Mouse (Mus musculus): ENCODE results near the gene Brd1. TPM values are rescaled to one million over a fixed set of nuclear protein-coding genes. Genes with fewer than 3 reads are reported as not detected.
"Not testable (repeated sequence)": the region's sequence is repeated elsewhere in the genome, so short reads cannot be mapped to it uniquely, and the experiment has no call there.

Gene Brd1
- 35.8 and 36.8 TPM in 2 replicates for total RNA-seq (2014; rRNA removed; ENCODE audit: low replicate concordance)
- polyA plus RNA-seq (2015; fragmentation: Nextera tagmentation; extraction: Ambion mirVana): 7.9 and 9.9 TPM in 2 replicates

- no peak for TF ChIP-seq CTCF (IDR thresholded peaks at IDR 0.05; ENCODE audit: low read depth)
- no peak for TF ChIP-seq EP300 (IDR thresholded peaks at IDR 0.05; ENCODE audit: low read depth)
- WGBS: under 1% methylated on average over 76 of the region's 103 CpGs
Measured at GRCm38 (mm10) chr15:88733834-88734571, at the start of gene Brd1. Gene Brd1, minus strand, starts transcription at chr15:88734233.

GRCm38 (mm10) chr15:88774630-88775029, 40.6 kb upstream of the Brd1 start:
- not testable (repeated sequence) for H3K4me2 ChIP-seq (ENCODE audit: low read depth, low read length)

More at GRCm38 (mm10) chr15:88733834-88734571, at the start of gene Brd1:
- Histone ChIP-seq H3K4me3 (ENCODE audit: low read depth, low read length) (peak within 1 kb of the TSS; percentile 92), H3K4me2 (ENCODE audit: low read depth, low read length) (peak within 1 kb of the TSS; percentile 80), H3K9me3 (replicated peaks; ENCODE audit: control insufficient read depth, low read length) (no peaks in the 10 kb centered on the region), H3K9ac (replicated peaks; ENCODE audit: low read depth, low read length) (peak within 1 kb of the TSS; percentile 95), H3K4me1 (ENCODE audit: control insufficient read depth, insufficient read depth) (peaks cover 24% of the 10 kb centered on the region), H3K36me3 (replicated peaks; ENCODE audit: control insufficient read depth, insufficient read depth, low read length) (peaks cover 16% of the 10 kb centered on the region), H3K27me3 (ENCODE audit: control insufficient read depth, insufficient read depth, low read length) (no peaks in the 10 kb centered on the region), H3K27ac (ENCODE audit: low read depth) (peak within 1 kb of the TSS; percentile 94)
- DNase-seq (ENCODE audit: low spot score): peak; percentile 77
- ATAC-seq (ENCODE audit: insufficient read depth, low read depth): peak; percentile 88

GRCm38 (mm10) chr15:88768537-88768936, 34.5 kb upstream of the Brd1 start:
- ATAC-seq (ENCODE audit: insufficient read depth, low read depth): no peak
- no peaks in the 10 kb centered on the region for H3K27me3 ChIP-seq (ENCODE audit: control insufficient read depth, insufficient read depth, low read length)
- peaks cover 6% of the 10 kb centered on the region for H3K36me3 ChIP-seq (replicated peaks; ENCODE audit: control insufficient read depth, insufficient read depth, low read length)
- TF ChIP-seq EP300 (IDR thresholded peaks at IDR 0.05; ENCODE audit: low read depth): no peak
- 81% methylated on average over 1 of the region's 1 CpGs for WGBS
- H3K4me2 ChIP-seq (ENCODE audit: low read depth, low read length): no peak overlapping the region
- H3K4me3 ChIP-seq (ENCODE audit: low read depth, low read length): no peak overlapping the region
- H3K9me3 ChIP-seq (replicated peaks; ENCODE audit: control insufficient read depth, low read length): no peaks in the 10 kb centered on the region
- H3K9ac ChIP-seq (replicated peaks; ENCODE audit: low read depth, low read length): no peak overlapping the region
- H3K27ac ChIP-seq (ENCODE audit: low read depth): no peak overlapping the region
- no peak for DNase-seq (ENCODE audit: low spot score)
- no peaks in the 10 kb centered on the region for H3K4me1 ChIP-seq (ENCODE audit: control insufficient read depth, insufficient read depth)

More at GRCm38 (mm10) chr15:88774630-88775029, 40.6 kb upstream of the Brd1 start:
- not testable (repeated sequence) for H3K4me3 ChIP-seq (ENCODE audit: low read depth, low read length); H3K9ac ChIP-seq (replicated peaks; ENCODE audit: low read depth, low read length); DNase-seq (ENCODE audit: low spot score); H3K27me3 ChIP-seq (ENCODE audit: control insufficient read depth, insufficient read depth, low read length); H3K4me1 ChIP-seq (ENCODE audit: control insufficient read depth, insufficient read depth); H3K36me3 ChIP-seq (replicated peaks; ENCODE audit: control insufficient read depth, insufficient read depth, low read length); ATAC-seq (ENCODE audit: insufficient read depth, low read depth); H3K27ac ChIP-seq (ENCODE audit: low read depth); H3K9me3 ChIP-seq (replicated peaks; ENCODE audit: control insufficient read depth, low read length)
- 88% methylated on average over 5 of the region's 5 CpGs for WGBS

GRCm38 (mm10) chr15:88766139-88766538, 32.1 kb upstream of the Brd1 start:
- H3K9ac ChIP-seq (replicated peaks; ENCODE audit: low read depth, low read length); H3K4me1 ChIP-seq (ENCODE audit: control insufficient read depth, insufficient read depth); H3K27me3 ChIP-seq (ENCODE audit: control insufficient read depth, insufficient read depth, low read length); H3K4me2 ChIP-seq (ENCODE audit: low read depth, low read length); H3K9me3 ChIP-seq (replicated peaks; ENCODE audit: control insufficient read depth, low read length); H3K4me3 ChIP-seq (ENCODE audit: low read depth, low read length); ATAC-seq (ENCODE audit: insufficient read depth, low read depth); H3K27ac ChIP-seq (ENCODE audit: low read depth); DNase-seq (ENCODE audit: low spot score): not testable (repeated sequence)
- 90% methylated on average over 2 of the region's 2 CpGs for WGBS
- peaks cover 12% of the 10 kb centered on the region for H3K36me3 ChIP-seq (replicated peaks; ENCODE audit: control insufficient read depth, insufficient read depth, low read length)

- H3K9me3 ChIP-seq (replicated peaks; ENCODE audit: control insufficient read depth, low read length): no peaks in the 10 kb centered on the region
- DNase-seq (ENCODE audit: low spot score) (no peak), ATAC-seq (ENCODE audit: insufficient read depth, low read depth) (no peak)
- H3K4me3 ChIP-seq (ENCODE audit: low read depth, low read length): no peak overlapping the region
- WGBS: 77% methylated on average over 4 of the region's 4 CpGs
- no peak overlapping the region for H3K4me2 ChIP-seq (ENCODE audit: low read depth, low read length)
- H3K27ac ChIP-seq (ENCODE audit: low read depth): no peak overlapping the region
- H3K9ac ChIP-seq (replicated peaks; ENCODE audit: low read depth, low read length): no peak overlapping the region
- TF ChIP-seq CTCF (IDR thresholded peaks at IDR 0.05; ENCODE audit: low read depth) (no peak), EP300 (IDR thresholded peaks at IDR 0.05; ENCODE audit: low read depth) (no peak)
- H3K27me3 ChIP-seq (ENCODE audit: control insufficient read depth, insufficient read depth, low read length): no peaks in the 10 kb centered on the region
- peaks cover 9% of the 10 kb centered on the region for H3K36me3 ChIP-seq (replicated peaks; ENCODE audit: control insufficient read depth, insufficient read depth, low read length)
- H3K4me1 ChIP-seq (ENCODE audit: control insufficient read depth, insufficient read depth): peaks cover 16% of the 10 kb centered on the region
Measured at GRCm38 (mm10) chr15:88761551-88761950, 27.5 kb upstream of the Brd1 start.

- Histone ChIP-seq H3K27me3 (ENCODE audit: control insufficient read depth, insufficient read depth, low read length) (no peaks in the 10 kb centered on the region), H3K4me3 (ENCODE audit: low read depth, low read length) (no peak overlapping the region), H3K4me2 (ENCODE audit: low read depth, low read length) (0 out of 2 replicates have a peak overlapping the region, but pooled peaks have one; percentile 32), H3K9me3 (replicated peaks; ENCODE audit: control insufficient read depth, low read length) (no peaks in the 10 kb centered on the region), H3K9ac (replicated peaks; ENCODE audit: low read depth, low read length) (no peak overlapping the region), H3K36me3 (replicated peaks; ENCODE audit: control insufficient read depth, insufficient read depth, low read length) (peaks cover 13% of the 10 kb centered on the region), H3K4me1 (ENCODE audit: control insufficient read depth, insufficient read depth) (peaks cover 20% of the 10 kb centered on the region), H3K27ac (ENCODE audit: low read depth) (peak overlapping the region; percentile 75)
- TF ChIP-seq EP300 (IDR thresholded peaks at IDR 0.05; ENCODE audit: low read depth): no peak
- no peak for TF ChIP-seq CTCF (IDR thresholded peaks at IDR 0.05; ENCODE audit: low read depth)
- peak; percentile 61 for DNase-seq (ENCODE audit: low spot score)
- WGBS: 19% methylated on average over 3 of the region's 3 CpGs
- ATAC-seq (ENCODE audit: insufficient read depth, low read depth): peak; percentile 84
Measured at GRCm38 (mm10) chr15:88758061-88758460, 24.0 kb upstream of the Brd1 start.

Measured in heart, postnatal 0 days (tissue).